Mouse (Mus musculus) midbrain, embryonic 11.5 days (tissue): ENCODE measurements at regions not wholly inside any gene's neighbourhood (a gene's known extent, or its start where the extent isn't known, plus 50 kb on each side); places are given as distances from the start of the nearest gene placed in this dataset.

Experiments used
- ATAC-seq: fragments of 200-750 bp; cut with Nextera tagmentation; 2 replicates; pipeline ENCODE4 v1.8.0; 2017; ENCODE audit warnings: moderate TSS enrichment, moderate library complexity; ENCODE audit not compliant: low FRiP score
- DNase-seq: peaks from one replicate; pipeline ENCODE4 v3.0.0; 2015; ENCODE audit warnings: low spot score; ENCODE audit errors: missing footprints
- H3K27ac ChIP-seq: fragments of 300-500 bp; sonication (generic); 2 replicates; pipeline ENCODE4 v1.5.1; 2014; ENCODE audit warnings: low read depth, low read length
- H3K27me3 ChIP-seq: fragments of 300-500 bp; sonication (generic); 2 replicates; pipeline ENCODE4 v1.6.1; 2014; ENCODE audit warnings: mild to moderate bottlenecking, low read length, moderate library complexity, mixed read lengths; ENCODE audit not compliant: control insufficient read depth, insufficient read depth
- H3K36me3 ChIP-seq: fragments of 300-500 bp; sonication (generic); 2 replicates; pipeline ENCODE4 v1.6.1; 2014; ENCODE audit warnings: mild to moderate bottlenecking, low read length, moderate library complexity, mixed read lengths; ENCODE audit not compliant: control insufficient read depth, insufficient read depth
- H3K4me1 ChIP-seq: fragments of 300-500 bp; sonication (generic); 2 replicates; pipeline ENCODE4 v1.6.1; 2014; ENCODE audit warnings: low read length; ENCODE audit not compliant: control insufficient read depth, insufficient read depth
- H3K4me2 ChIP-seq: fragments of 300-500 bp; sonication (generic); 2 replicates; pipeline ENCODE4 v1.6.1; 2014; ENCODE audit warnings: mild to moderate bottlenecking, moderate library complexity
- H3K4me3 ChIP-seq: fragments of 300-500 bp; sonication (generic); 2 replicates; pipeline ENCODE4 v1.5.1; 2014; ENCODE audit warnings: low read depth, low read length
- H3K9ac ChIP-seq: fragments of 300-500 bp; sonication (generic); 2 replicates; pipeline ENCODE4 v1.6.1; 2014; ENCODE audit warnings: low read length
- H3K9me3 ChIP-seq: fragments of 300-500 bp; sonication (generic); 2 replicates; pipeline ENCODE4 v1.6.1; 2016; ENCODE audit warnings: low read length; ENCODE audit not compliant: control insufficient read depth
- WGBS: fragments of 180-500 bp; shearing (Covaris S2); extraction: QIAGEN DNeasy Blood & Tissue Kit; methylation state at CpG from one replicate; pipeline ENCODE4 v1.1.7; 2014; 5-methylcytosine and 5-hydroxymethylcytosine counted together

DNA sequence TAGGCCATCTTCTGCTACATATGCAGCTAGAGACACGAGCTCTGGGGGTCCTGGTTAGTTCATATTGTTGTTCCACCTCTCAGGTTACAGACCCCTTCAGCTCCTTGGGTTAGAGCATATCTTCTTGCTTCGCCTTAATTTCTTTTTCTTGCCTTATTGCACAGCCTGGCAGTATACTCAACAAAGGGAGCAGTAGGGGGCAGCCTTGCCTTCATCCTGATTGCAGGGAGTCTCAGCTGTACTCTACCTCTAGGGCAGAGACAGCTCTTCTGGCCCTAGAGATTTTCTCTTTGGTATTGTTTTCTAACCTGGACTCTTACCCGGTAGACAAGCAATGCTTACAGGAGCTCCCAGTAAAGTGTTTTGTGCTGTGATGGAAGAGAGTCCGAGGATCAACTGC, 161.1 kb upstream of the Rpl34 start:
- 87% methylated on average over 4 of the region's 4 CpGs for WGBS
- H3K36me3 ChIP-seq: no peaks in the 10 kb centered on the region
- H3K27me3 ChIP-seq: no peaks in the 10 kb centered on the region
- ATAC-seq: no peak
- no peak overlapping the region for H3K4me3 ChIP-seq
- H3K4me2 ChIP-seq: no peak overlapping the region
- H3K27ac ChIP-seq: no peak overlapping the region
- H3K4me1 ChIP-seq: no peaks in the 10 kb centered on the region
- no peak overlapping the region for H3K9ac ChIP-seq
- H3K9me3 ChIP-seq: no peaks in the 10 kb centered on the region; the same call in 1 of the 2 replicates
- no peak for DNase-seq

- H3K27ac ChIP-seq: no peak overlapping the region
- no peak for DNase-seq
- WGBS: 87% methylated on average over 1 of the region's 1 CpGs
- no peak overlapping the region for H3K4me3 ChIP-seq
- H3K4me2 ChIP-seq: no peak overlapping the region
- no peaks in the 10 kb centered on the region for H3K4me1 ChIP-seq
- H3K36me3 ChIP-seq: no peaks in the 10 kb centered on the region
- ATAC-seq: no peak
- H3K9me3 ChIP-seq: no peaks in the 10 kb centered on the region
- H3K9ac ChIP-seq: no peak overlapping the region
- H3K27me3 ChIP-seq: no peaks in the 10 kb centered on the region
Observed at GRCm38 (mm10) chr3:130888587-130888986, 158.4 kb upstream of the Rpl34 start.

- ATAC-seq (no peak), DNase-seq (no peak)
- no peaks in the 10 kb centered on the region for H3K4me1 ChIP-seq
- H3K4me2 ChIP-seq: no peak overlapping the region
- no peak overlapping the region for H3K4me3 ChIP-seq
- no peak overlapping the region for H3K9ac ChIP-seq
- no peaks in the 10 kb centered on the region for H3K27me3 ChIP-seq
- WGBS: 93% methylated on average over 3 of the region's 3 CpGs
- no peaks in the 10 kb centered on the region for H3K36me3 ChIP-seq
- H3K27ac ChIP-seq: no peak overlapping the region
- no peaks in the 10 kb centered on the region for H3K9me3 ChIP-seq
Observed at GRCm38 (mm10) chr3:130887540-130888312, 157.5 kb upstream of the Rpl34 start.

- no peak for DNase-seq
- no peaks in the 10 kb centered on the region for H3K36me3 ChIP-seq
- WGBS: 51% methylated on average over 6 of the region's 6 CpGs
- no peaks in the 10 kb centered on the region for H3K9me3 ChIP-seq
- H3K27me3 ChIP-seq: no peaks in the 10 kb centered on the region
- no peak overlapping the region for H3K4me3 ChIP-seq
- H3K9ac ChIP-seq: no peak overlapping the region
- H3K27ac ChIP-seq: no peak overlapping the region
- no peak for ATAC-seq
- no peak overlapping the region for H3K4me2 ChIP-seq
- no peaks in the 10 kb centered on the region for H3K4me1 ChIP-seq
Observed at GRCm38 (mm10) chr3:130885974-130886373, 155.8 kb upstream of the Rpl34 start.

- Histone ChIP-seq H3K9ac (no peak overlapping the region), H3K4me1 (no peaks in the 10 kb centered on the region), H3K36me3 (no peaks in the 10 kb centered on the region), H3K27ac (no peak overlapping the region), H3K9me3 (no peaks in the 10 kb centered on the region), H3K4me3 (no peak overlapping the region), H3K27me3 (no peaks in the 10 kb centered on the region), H3K4me2 (no peak overlapping the region)
- ATAC-seq (no peak), DNase-seq (no peak)
- 92% methylated on average over 9 of the region's 9 CpGs for WGBS
Observed at GRCm38 (mm10) chr3:130884393-130884792, 154.2 kb upstream of the Rpl34 start.

DNA sequence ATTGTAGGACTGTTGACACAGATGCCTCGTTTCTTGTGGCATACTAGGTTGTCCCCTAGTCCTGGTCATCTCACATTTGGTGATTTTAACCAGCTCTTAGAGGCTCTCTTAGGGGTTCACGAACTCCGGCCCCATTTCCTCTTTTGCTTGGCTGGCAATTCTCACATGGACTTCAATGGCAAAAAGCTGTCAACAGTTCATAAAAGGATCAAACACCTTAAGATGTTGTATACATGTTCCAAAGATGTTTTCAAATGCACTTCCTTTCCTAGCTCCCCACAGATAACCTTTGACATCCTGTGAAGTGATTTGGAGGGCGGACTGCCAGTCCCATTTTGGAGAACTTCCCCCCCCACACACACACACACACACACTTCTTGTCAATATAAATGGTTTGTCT, 153.7 kb upstream of the Rpl34 start:
- no peak for DNase-seq
- WGBS: 77% methylated on average over 4 of the region's 4 CpGs

DNA sequence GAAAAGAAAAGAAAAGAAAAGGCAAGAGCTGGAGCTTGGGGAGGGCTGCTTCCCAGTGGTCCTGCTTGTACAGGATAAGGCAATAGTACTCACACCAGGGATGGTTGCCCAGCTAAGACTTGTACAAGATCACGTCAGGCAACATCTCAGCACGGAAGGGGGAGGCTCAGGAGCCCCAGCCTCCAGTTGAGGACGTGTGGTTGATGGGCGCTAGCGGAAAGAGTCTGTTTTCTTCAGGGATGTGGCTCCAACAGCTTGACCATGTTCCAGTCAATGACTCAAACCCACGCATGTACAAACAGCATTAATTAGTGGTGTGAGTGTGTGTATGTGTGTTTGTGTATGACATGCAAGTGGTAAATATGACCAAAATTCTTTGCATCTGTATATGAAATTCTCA, 153.1 kb upstream of the Rpl34 start:
- H3K4me2 ChIP-seq: no peak overlapping the region
- H3K36me3 ChIP-seq: no peaks in the 10 kb centered on the region
- 79% methylated on average over 6 of the region's 6 CpGs for WGBS
- no peak overlapping the region for H3K27ac ChIP-seq
- H3K27me3 ChIP-seq: no peaks in the 10 kb centered on the region
- no peak overlapping the region for H3K4me3 ChIP-seq
- H3K4me1 ChIP-seq: no peaks in the 10 kb centered on the region
- no peaks in the 10 kb centered on the region for H3K9me3 ChIP-seq
- H3K9ac ChIP-seq: no peak overlapping the region
- ATAC-seq (no peak), DNase-seq (no peak)

More for the DNA sequence above, 153.7 kb upstream of the Rpl34 start:
- Histone ChIP-seq H3K9ac (no peak overlapping the region), H3K27me3 (no peaks in the 10 kb centered on the region), H3K9me3 (no peaks in the 10 kb centered on the region), H3K27ac (no peak overlapping the region), H3K36me3 (no peaks in the 10 kb centered on the region), H3K4me1 (no peaks in the 10 kb centered on the region), H3K4me2 (no peak overlapping the region), H3K4me3 (no peak overlapping the region)
- ATAC-seq: no peak

- 62% methylated on average over 6 of the region's 6 CpGs for WGBS
- Histone ChIP-seq H3K27ac (no peak overlapping the region), H3K9me3 (no peaks in the 10 kb centered on the region), H3K4me1 (no peaks in the 10 kb centered on the region), H3K36me3 (no peaks in the 10 kb centered on the region), H3K27me3 (no peaks in the 10 kb centered on the region), H3K9ac (no peak overlapping the region), H3K4me3 (no peak overlapping the region), H3K4me2 (no peak overlapping the region)
- ATAC-seq (0 out of 2 replicates have a peak, but pooled peaks have one; percentile 16), DNase-seq (no peak)
Observed at GRCm38 (mm10) chr3:130880482-130880881, 150.3 kb upstream of the Rpl34 start.

DNA sequence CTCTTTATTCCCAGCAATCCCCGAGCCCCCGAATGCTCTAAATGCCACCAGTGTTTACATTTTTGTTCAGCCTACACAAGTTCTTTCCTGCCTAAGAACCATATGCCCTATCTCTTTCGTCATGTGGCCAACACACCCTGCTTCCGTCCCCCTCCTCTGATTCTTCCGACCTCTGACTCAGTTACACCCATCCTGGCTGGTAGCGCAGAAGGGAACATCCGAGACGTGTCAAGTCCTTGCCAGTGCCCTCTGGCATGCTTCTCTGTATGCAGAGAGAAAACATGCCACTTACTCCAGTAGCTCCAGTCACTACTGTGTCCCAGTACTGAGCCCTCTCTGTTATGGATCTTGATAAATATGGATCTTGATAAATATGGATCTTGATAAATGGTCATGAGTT, 149.3 kb upstream of the Rpl34 start:
- no peak overlapping the region for H3K27ac ChIP-seq
- H3K36me3 ChIP-seq: no peaks in the 10 kb centered on the region
- WGBS: 80% methylated on average over 8 of the region's 8 CpGs
- no peaks in the 10 kb centered on the region for H3K4me1 ChIP-seq
- DNase-seq (no peak), ATAC-seq (no peak)
- H3K4me2 ChIP-seq: no peak overlapping the region
- no peaks in the 10 kb centered on the region for H3K27me3 ChIP-seq
- no peak overlapping the region for H3K4me3 ChIP-seq
- no peak overlapping the region for H3K9ac ChIP-seq
- no peaks in the 10 kb centered on the region for H3K9me3 ChIP-seq
